Mouse (Mus musculus) kidney, postnatal 4 days (tissue): Measurements from ENCODE around the gene Med19.
"Not testable (repeated sequence)": the region's sequence is repeated elsewhere in the genome, so short reads cannot be mapped to it uniquely, and the experiment has no call there.

ENCODE experiments used
- DNase-seq, 2 experiments: peaks; one replicate each; pipeline ENCODE4 v3.0.0; 2021; ENCODE audit warnings: mixed read lengths in 2 of 2

The Med19 gene

GRCm38 (mm10) chr2:84721182-84721581 is 43.0 kb downstream of the Med19 start:
- no peak for DNase-seq

GRCm38 (mm10) chr2:84723856-84724255 is 45.7 kb downstream of the Med19 start:
- DNase-seq = no peak

GRCm38 (mm10) chr2:84725770-84726169 is 47.6 kb downstream of the Med19 start:
- DNase-seq = no peak

GRCm38 (mm10) chr2:84726716-84727115 is 48.5 kb downstream of the Med19 start:
- no peak for DNase-seq

GRCm38 (mm10) chr2:84727172-84727858 is 49.1 kb downstream of the Med19 start, which contains the start of gene Clp1:
Clp1 (minus strand) TSS chr2:84727350.
- DNase-seq = peak; percentile 96 to 98

GRCm38 (mm10) chr2:84728191-84728590 is 50.0 kb downstream of the Med19 start:
- not testable (repeated sequence) for DNase-seq

- DNase-seq = no peak
These were observed 53.0 kb downstream of the Med19 start for GRCm38 (mm10) chr2:84731206-84731605.

- no peak for DNase-seq
These were observed 54.2 kb downstream of the Med19 start for GRCm38 (mm10) chr2:84732394-84732793.

GRCm38 (mm10) chr2:84733579-84734300 is 55.5 kb downstream of the Med19 start, which contains the start of gene Ypel4:
Ypel4 (plus strand) TSS chr2:84734058.
- peak; percentile 65 to 70 for DNase-seq

GRCm38 (mm10) chr2:84734351-84734864 is 56.2 kb downstream of the Med19 start:
- peak; percentile 34 to 48 for DNase-seq

GRCm38 (mm10) chr2:84734919-84735318 is 56.7 kb downstream of the Med19 start:
- DNase-seq = no peak

- peak in 1 of 2 experiments; percentile 10 for DNase-seq
These were observed 57.2 kb downstream of the Med19 start for GRCm38 (mm10) chr2:84735346-84735920.

GRCm38 (mm10) chr2:84736312-84737161 is 58.3 kb downstream of the Med19 start:
- DNase-seq = peak; percentile 36 to 55

GRCm38 (mm10) chr2:84737451-84737925 is 59.3 kb downstream of the Med19 start:
- peak; percentile 63 to 69 for DNase-seq
